In the genomic region with DNA sequence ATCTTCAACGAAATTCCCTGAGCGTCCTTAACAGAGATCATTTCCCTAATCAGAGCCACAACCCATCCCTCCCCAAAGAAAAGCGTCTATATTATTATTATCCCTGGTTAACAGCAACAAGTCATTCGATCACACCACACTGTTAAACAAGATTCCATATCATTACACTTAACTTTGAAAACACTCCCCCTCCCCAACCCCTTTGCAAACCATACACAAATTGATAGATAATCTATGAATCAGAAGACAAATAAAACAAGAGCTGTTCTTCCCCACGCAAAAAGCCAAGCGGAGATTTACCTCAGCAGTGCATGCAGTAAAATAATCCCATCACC, we compare ENCODE assay signal across 8 mouse cellular contexts. TPM values are rescaled to one million over a fixed set of nuclear protein-coding genes. Genes with fewer than 3 reads are reported as not detected.
DNase-seq lines count a peak whose midpoint lies in the region; ATAC-seq and TF ChIP-seq lines count a peak whose summit lies in the region.

No protein-coding gene starts in this region.

- ATAC-seq in lung, embryonic 14.5 days (ENCODE audit: insufficient read depth) = no peak
- ATAC-seq in neural tube, embryonic 14.5 days (ENCODE audit: low read depth) = 0 out of 2 replicates have a peak, but pooled peaks have one; percentile 0

- H3K27me3 ChIP-seq in lung, embryonic 14.5 days (ENCODE audit: insufficient read depth, low read length) = no peaks in the 10 kb centered on the region
- H3K27me3 ChIP-seq in forebrain, embryonic 10.5 days (ENCODE audit: poor library complexity, severe bottlenecking) = no peaks in the 10 kb centered on the region
- no peaks in the 10 kb centered on the region for H3K27me3 ChIP-seq in neural tube, embryonic 14.5 days (ENCODE audit: control insufficient read depth, insufficient read depth, low read length)

- TF ChIP-seq CTCF in lung, embryonic 14.5 days (IDR thresholded peaks at IDR 0.05; ENCODE audit: low read depth) = no peak

- 0% methylated on average over 6 of the region's 6 CpGs for WGBS in lung, embryonic 14.5 days
- under 1% methylated on average over 6 of the region's 6 CpGs for WGBS in forebrain, embryonic 10.5 days
- under 1% methylated on average over 6 of the region's 6 CpGs for WGBS in large intestine, adult 2 months
- WGBS in neural tube, embryonic 14.5 days = 0% methylated on average over 6 of the region's 6 CpGs

- peak overlapping the region; percentile 73 for H3K4me3 ChIP-seq in lung, embryonic 14.5 days (ENCODE audit: low read depth, low read length)
- H3K4me3 ChIP-seq in forebrain, embryonic 10.5 days = peak overlapping the region; percentile 81
- peak overlapping the region; percentile 72 for H3K4me3 ChIP-seq in neural tube, embryonic 14.5 days (ENCODE audit: low read depth, low read length)

- H3K36me3 ChIP-seq in lung, embryonic 14.5 days (ENCODE audit: insufficient read depth) = no peaks in the 10 kb centered on the region
- no peaks in the 10 kb centered on the region for H3K36me3 ChIP-seq in forebrain, embryonic 10.5 days (replicated peaks)
- H3K36me3 ChIP-seq in neural tube, embryonic 14.5 days (ENCODE audit: control insufficient read depth, insufficient read depth, low read length) = no peaks in the 10 kb centered on the region

- H3K4me2 ChIP-seq in lung, embryonic 14.5 days = peak overlapping the region; percentile 67
- H3K4me2 ChIP-seq in neural tube, embryonic 14.5 days (ENCODE audit: low read depth, low read length) = peak overlapping the region; percentile 86

- peak overlapping the region; percentile 83 for H3K27ac ChIP-seq in lung, embryonic 14.5 days (ENCODE audit: low read depth)
- peak overlapping the region; percentile 95 for H3K27ac ChIP-seq in forebrain, embryonic 10.5 days
- peak overlapping the region; percentile 56 for H3K27ac ChIP-seq in neural tube, embryonic 14.5 days (ENCODE audit: low read depth, low read length)

- no peaks in the 10 kb centered on the region for H3K4me1 ChIP-seq in lung, embryonic 14.5 days (ENCODE audit: insufficient read depth)
- peaks cover 35% of the 10 kb centered on the region for H3K4me1 ChIP-seq in forebrain, embryonic 10.5 days
- H3K4me1 ChIP-seq in neural tube, embryonic 14.5 days (ENCODE audit: control insufficient read depth, insufficient read depth, low read length) = no peaks in the 10 kb centered on the region

- DNase-seq in lung, embryonic 14.5 days = peak; percentile 12
- DNase-seq in lung, adult 18-20 months = no peak
- DNase-seq in forebrain, embryonic 10.5 days (ENCODE audit: extremely low spot score, low spot score) = no peak
- DNase-seq in large intestine, adult 2 months (ENCODE audit: low read depth, low spot score) = peak; percentile 16
- DNase-seq in urinary bladder, postnatal 4 days (ENCODE audit: low spot score in 2 of 2) = no peak
- DNase-seq in spleen, postnatal 10 days (ENCODE audit: low spot score in 2 of 2) = no peak
- DNase-seq in thymus, postnatal 25 days = no peak

- peak overlapping the region; percentile 69 for H3K9ac ChIP-seq in lung, embryonic 14.5 days
- H3K9ac ChIP-seq in neural tube, embryonic 14.5 days (replicated peaks; ENCODE audit: low read depth, low read length) = peak overlapping the region; percentile 59

- H3K9me3 ChIP-seq in lung, embryonic 14.5 days (ENCODE audit: low read depth, low read length) = no peaks in the 10 kb centered on the region
- H3K9me3 ChIP-seq in forebrain, embryonic 10.5 days = no peaks in the 10 kb centered on the region
- H3K9me3 ChIP-seq in neural tube, embryonic 14.5 days (ENCODE audit: control insufficient read depth, low read length) = no peaks in the 10 kb centered on the region

RNA-seq across cellular contexts. Expression of gene Ikzf2, which starts 0.3 kb away (rescaled TPM):
- 2.9 and 3.4 TPM in 2 replicates for polyA plus RNA-seq in lung, embryonic 14.5 days (2014; fragmentation: Nextera tagmentation; extraction: Ambion mirVana)
- 5.4 and 6.4 TPM in 2 replicates for polyA plus RNA-seq in forebrain, embryonic 10.5 days (2016; fragmentation: Nextera tagmentation; extraction: Ambion mirVana)
- 0.36 and 0.73 TPM in 2 replicates for polyA plus RNA-seq in large intestine, adult 2 months (2012; rRNA removed)
- polyA plus RNA-seq in neural tube, embryonic 14.5 days (2014; fragmentation: Nextera tagmentation; extraction: Ambion mirVana) = 4.8 and 6.0 TPM in 2 replicates

Comparison
In these comparisons a context has a peak if more than half of its experiments do, and no peak if none do; other contexts are left out.
1. DNase-seq: peak in lung, embryonic 14.5 days (single experiment) and large intestine, adult 2 months (single experiment); none in lung, adult 18-20 months (0 of 2), forebrain, embryonic 10.5 days (single experiment), urinary bladder, postnatal 4 days (0 of 2), spleen, postnatal 10 days (0 of 2) and thymus, postnatal 25 days (single experiment).
2. Peak in every context shown above with its lines, with median percentiles within 50 percentile points of each other: H3K27ac ChIP-seq and H3K4me3 ChIP-seq.